Mouse (Mus musculus) brain, embryonic 14.5 days (tissue): ENCODE results near the gene Trim26.

Experiments
- CTCF ChIP-seq: fragments of 200-500 bp; IDR thresholded peaks from 2 replicates; pipeline ENCODE4 v1.5.1; 2012; ENCODE audit warnings: inconsistent platforms, mild to moderate bottlenecking, moderate library complexity, borderline replicate concordance; ENCODE audit not compliant: insufficient read depth, insufficient read length; ENCODE audit errors: extremely low read depth
- POLR2A ChIP-seq: fragments of 200-500 bp; IDR thresholded peaks from 2 replicates; pipeline ENCODE4 v1.6.1; 2012; ENCODE audit warnings: mild to moderate bottlenecking, inconsistent platforms, borderline replicate concordance; ENCODE audit not compliant: poor library complexity, insufficient read depth, insufficient read length, severe bottlenecking; ENCODE audit errors: extremely low read depth

DNA sequence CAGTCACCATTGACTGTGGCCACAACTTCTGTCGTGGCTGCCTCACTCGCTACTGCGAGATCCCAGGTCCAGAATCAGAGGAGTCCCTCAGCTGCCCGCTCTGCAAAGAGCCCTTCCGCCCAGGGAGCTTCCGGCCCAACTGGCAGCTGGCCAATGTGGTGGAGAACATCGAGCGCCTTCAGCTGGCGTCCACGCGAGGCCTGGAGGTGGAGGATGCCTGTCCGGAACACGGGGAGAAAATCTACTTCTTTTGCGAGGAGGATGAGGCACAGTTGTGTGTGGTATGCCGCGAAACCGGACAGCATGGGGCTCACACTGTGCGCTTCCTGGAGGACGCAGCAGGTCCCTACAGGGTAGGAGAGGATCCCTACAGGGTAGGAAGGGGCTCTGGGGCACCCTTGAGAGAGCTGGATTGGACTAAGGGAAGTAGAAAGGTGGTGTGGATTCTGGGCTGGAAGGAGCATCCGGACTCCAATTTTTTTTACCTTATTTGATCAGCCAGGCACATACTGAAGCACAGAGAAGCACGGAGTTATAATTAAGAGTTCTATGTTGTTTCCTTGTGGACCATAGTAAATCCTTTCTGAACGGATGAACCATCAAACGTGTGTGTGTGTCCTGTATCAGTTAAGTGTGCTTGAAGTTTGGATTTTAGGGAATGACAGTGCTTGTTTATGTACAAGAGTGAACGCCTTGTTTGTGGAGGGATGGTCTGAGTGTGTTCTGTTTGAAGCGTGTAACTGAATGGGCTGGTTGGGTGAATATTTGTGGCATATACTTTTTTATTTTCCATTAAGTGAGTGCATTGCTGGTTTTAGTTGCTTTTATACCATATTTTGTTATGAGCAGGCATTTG, 33.2 kb downstream of the Trim26 start:
- TF ChIP-seq CTCF (no peak), POLR2A (no peak)
